Mouse (Mus musculus) ES-E14 (cell line): ENCODE measurements around the gene Xbp1.

Experiments used
- HCFC1 ChIP-seq: IDR thresholded peaks from 2 replicates; pipeline ENCODE4 v1.6.1; 2012; ENCODE audit warnings: low read length, inconsistent platforms, borderline replicate concordance; ENCODE audit not compliant: insufficient read depth
- MAFK ChIP-seq: IDR thresholded peaks from 2 replicates; pipeline ENCODE4 v1.6.1; 2014; ENCODE audit warnings: mild to moderate bottlenecking, low read depth, low read length, inconsistent platforms; ENCODE audit not compliant: insufficient read depth
- ZC3H11A ChIP-seq: IDR thresholded peaks from 2 replicates; pipeline ENCODE4 v1.6.1; 2012; ENCODE audit warnings: low read depth, mild to moderate bottlenecking, inconsistent platforms, low read length, borderline replicate concordance

DNA sequence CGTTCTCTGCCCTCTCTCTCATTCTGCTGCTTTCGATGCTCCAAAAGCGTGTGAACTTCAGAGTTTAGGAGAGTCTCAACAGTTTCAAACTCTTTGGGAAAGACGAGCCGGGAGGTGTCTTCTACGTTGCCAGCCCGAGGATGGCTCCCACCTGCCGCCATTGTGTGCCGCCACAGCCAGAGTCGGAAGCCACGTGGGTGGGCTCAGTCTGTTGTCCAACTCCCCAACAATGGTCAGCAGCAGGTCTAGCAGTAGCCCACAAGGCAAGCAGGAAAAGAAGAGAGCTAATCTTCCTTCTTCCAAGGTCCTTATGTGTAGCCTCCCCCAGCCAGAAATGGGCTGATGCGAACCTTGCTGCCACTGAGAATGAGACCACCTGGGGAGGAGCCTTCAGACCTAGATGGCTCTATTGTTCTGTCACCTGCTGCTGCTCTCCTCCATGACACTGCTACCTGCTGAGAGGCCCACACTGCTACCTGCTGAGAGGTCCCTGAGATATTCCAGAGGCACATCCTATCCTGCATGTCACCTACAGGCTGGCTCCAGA, 25.1 kb upstream of the Xbp1 start:
- TF ChIP-seq MAFK, result no peak
- no peak for TF ChIP-seq HCFC1
- no peak for TF ChIP-seq ZC3H11A
